Mouse (Mus musculus) intestine, embryonic 14.5 days (tissue): Measurements from ENCODE around the gene 4930539E08Rik. TPM values are rescaled to one million over a fixed set of nuclear protein-coding genes. Genes with fewer than 3 reads are reported as not detected.

Source experiments
- ATAC-seq: fragments of 200-750 bp; cut with Nextera tagmentation; replicated peaks from 2 replicates; pipeline ENCODE4 v1.8.0; 2017; ENCODE audit warnings: low read depth, moderate number of reproducible peaks, moderate TSS enrichment, moderate library complexity; ENCODE audit not compliant: low FRiP score, low TSS enrichment
- DNase-seq: peaks from one replicate; pipeline ENCODE4 v3.0.0-alpha.2; 2018; ENCODE audit warnings: low spot score
- H3K27ac ChIP-seq: fragments of 300-500 bp; sonication (generic); 2 replicates; pipeline ENCODE4 v1.5.1; 2014; ENCODE audit warnings: low read depth, mild to moderate bottlenecking, control low read depth
- H3K27me3 ChIP-seq: fragments of 300-500 bp; sonication (generic); replicated peaks from 2 replicates; pipeline ENCODE4 v1.6.1; 2014; ENCODE audit warnings: low read length, control low read depth; ENCODE audit not compliant: control insufficient read depth, insufficient read depth
- H3K36me3 ChIP-seq: fragments of 300-500 bp; sonication (generic); 2 replicates; pipeline ENCODE4 v1.6.1; 2014; ENCODE audit warnings: low read length, control low read depth; ENCODE audit not compliant: control insufficient read depth, insufficient read depth
- H3K4me1 ChIP-seq: fragments of 300-500 bp; sonication (generic); replicated peaks from 2 replicates; pipeline ENCODE4 v1.6.1; 2014; ENCODE audit warnings: low read length, control low read depth, mixed read lengths; ENCODE audit not compliant: control insufficient read depth, insufficient read depth
- H3K4me2 ChIP-seq: fragments of 300-500 bp; sonication (generic); 2 replicates; pipeline ENCODE4 v1.6.1; 2014; ENCODE audit warnings: low read length
- H3K4me3 ChIP-seq: fragments of 300-500 bp; sonication (generic); 2 replicates; pipeline ENCODE4 v1.5.1; 2014; ENCODE audit warnings: low read depth, low read length, control low read depth, mixed read lengths
- H3K9ac ChIP-seq: fragments of 300-500 bp; sonication (generic); 2 replicates; pipeline ENCODE4 v1.6.1; 2014; ENCODE audit warnings: mild to moderate bottlenecking, low read length
- H3K9me3 ChIP-seq: fragments of 300-500 bp; sonication (generic); 2 replicates; pipeline ENCODE4 v1.6.1; 2016; ENCODE audit warnings: low read length, control low read depth; ENCODE audit not compliant: control insufficient read depth
- WGBS: fragments of 180-500 bp; shearing (Covaris S2); extraction: QIAGEN DNeasy Blood & Tissue Kit; methylation state at CpG from one replicate; pipeline ENCODE4 v1.1.7; 2014; 5-methylcytosine and 5-hydroxymethylcytosine counted together
- polyA plus RNA-seq: library from polyadenylated mRNA; unstranded; fragments of >200 nt; fragmentation: Nextera tagmentation; extraction: Ambion mirVana; gene quantifications from 2 replicates; pipeline ENCODE4 v1.2.1, GENCODE M21; 2014

Gene 4930539E08Rik
- polyA plus RNA-seq, 1 experiment from 2014 or later: 3.6 TPM

DNA sequence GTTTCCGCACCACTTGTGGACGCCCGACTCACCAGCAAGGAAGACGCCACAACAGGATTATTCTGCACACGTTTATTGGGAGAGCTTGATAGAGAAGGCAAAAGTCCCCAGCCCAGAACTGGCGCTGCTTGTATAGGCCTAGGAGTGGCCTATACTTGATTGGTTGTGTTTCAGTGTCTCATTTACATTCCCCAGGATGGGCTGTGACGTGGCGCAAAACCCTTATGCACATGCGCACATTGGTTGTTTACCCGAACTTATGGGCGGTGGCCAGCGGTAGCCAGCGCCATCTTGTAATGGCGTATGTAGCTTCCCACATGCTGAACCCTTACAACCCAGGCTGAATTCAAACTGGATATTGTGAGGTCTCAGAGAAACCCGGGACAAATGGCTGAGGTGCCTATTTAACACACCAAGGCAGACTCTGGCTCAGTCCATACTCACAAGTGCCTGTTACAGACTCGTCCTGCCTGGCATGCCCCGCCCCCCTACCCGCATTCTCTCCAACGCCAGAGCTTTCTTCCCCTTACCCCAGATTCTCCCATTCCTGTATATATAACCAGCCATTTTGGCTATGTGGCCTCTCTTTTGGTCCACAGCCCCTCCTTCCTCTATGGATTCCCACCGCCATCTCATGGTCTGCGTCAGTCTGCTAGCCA, 19.8 kb downstream of the 4930539E08Rik start:
- WGBS: 94% methylated on average over 21 of the region's 21 CpGs
- no peak overlapping the region for H3K9ac ChIP-seq
- no peak for ATAC-seq

DNA sequence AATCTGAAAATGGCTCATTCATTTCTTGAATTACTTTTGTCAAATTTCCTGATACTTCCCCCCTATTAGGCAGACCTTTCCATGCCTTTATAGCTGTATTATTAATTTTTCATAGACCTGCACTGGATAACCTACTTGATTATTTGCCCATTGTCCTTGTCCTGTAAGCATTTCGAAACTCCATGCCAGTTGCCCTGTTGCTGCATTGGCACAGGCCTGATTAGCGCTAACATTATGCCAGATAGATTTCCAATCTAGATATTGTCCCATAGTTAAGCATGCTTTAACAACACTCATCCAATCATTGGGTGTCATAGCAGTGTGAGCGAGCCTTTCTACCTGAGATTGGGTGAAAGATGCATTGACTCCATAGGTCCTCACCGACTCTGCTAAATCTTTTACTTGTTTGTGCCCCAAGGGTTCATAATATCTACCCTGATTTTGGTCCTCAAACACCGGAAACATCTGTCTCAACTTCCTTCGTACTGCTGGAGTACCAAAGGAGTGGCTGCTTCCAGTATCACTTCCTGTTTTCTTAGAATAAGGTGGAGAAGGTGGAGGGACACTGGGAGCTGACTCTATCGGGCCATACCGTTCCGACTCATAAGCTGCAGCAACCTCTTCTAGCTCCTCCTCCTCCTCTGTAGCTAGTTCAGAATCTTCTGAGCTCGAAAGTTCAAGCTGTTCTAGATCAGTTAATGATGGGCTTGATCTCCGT, 20.9 kb downstream of the 4930539E08Rik start:
- 88% methylated on average over 11 of the region's 11 CpGs for WGBS

More for the DNA sequence above, 19.8 kb downstream of the 4930539E08Rik start:
- Histone ChIP-seq H3K4me3 (no peak overlapping the region), H3K36me3 (no peaks in the 10 kb centered on the region), H3K4me2 (no peak overlapping the region), H3K9me3 (no peaks in the 10 kb centered on the region), H3K4me1 (no peaks in the 10 kb centered on the region), H3K27me3 (no peaks in the 10 kb centered on the region), H3K27ac (no peak overlapping the region)
- DNase-seq: no peak

DNA sequence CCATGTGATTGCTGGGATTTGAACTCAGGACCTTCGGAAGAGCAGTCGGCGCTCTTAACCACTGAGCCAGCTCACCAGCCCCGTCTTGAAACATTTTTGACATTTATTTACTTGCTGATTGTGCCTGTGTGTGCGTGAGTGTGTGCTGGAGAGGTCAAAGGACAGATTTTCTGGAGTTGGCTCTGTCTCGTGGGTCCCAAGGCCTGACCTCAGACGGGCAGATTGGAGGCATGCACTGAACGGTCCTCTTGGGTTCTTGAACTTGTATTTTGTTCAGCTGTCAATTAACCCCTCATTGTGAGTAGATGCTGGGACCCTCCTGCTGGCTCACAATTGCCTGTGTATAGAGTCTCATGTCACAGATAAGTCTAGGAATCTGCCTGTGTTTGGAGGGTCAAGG, 28.9 kb downstream of the 4930539E08Rik start:
- no peak overlapping the region for H3K27ac ChIP-seq
- H3K4me2 ChIP-seq: no peak overlapping the region
- H3K9me3 ChIP-seq: 0 out of 2 replicates have a peak, but pooled peaks cover 5% of the 10 kb centered on the region
- H3K4me3 ChIP-seq: no peak overlapping the region
- no peaks in the 10 kb centered on the region for H3K27me3 ChIP-seq
- ATAC-seq (no peak), DNase-seq (no peak)
- H3K9ac ChIP-seq: no peak overlapping the region
- no peaks in the 10 kb centered on the region for H3K36me3 ChIP-seq
- H3K4me1 ChIP-seq: peaks cover 9% of the 10 kb centered on the region
- WGBS: 81% methylated on average over 8 of the region's 8 CpGs

More for the DNA sequence above, 20.9 kb downstream of the 4930539E08Rik start:
- ATAC-seq (no peak), DNase-seq (no peak)
- Histone ChIP-seq H3K9me3 (0 out of 2 replicates have a peak, but pooled peaks cover 5% of the 10 kb centered on the region), H3K4me2 (no peak overlapping the region), H3K27ac (no peak overlapping the region), H3K27me3 (no peaks in the 10 kb centered on the region), H3K4me1 (no peaks in the 10 kb centered on the region), H3K9ac (no peak overlapping the region), H3K36me3 (no peaks in the 10 kb centered on the region), H3K4me3 (no peak overlapping the region)

DNA sequence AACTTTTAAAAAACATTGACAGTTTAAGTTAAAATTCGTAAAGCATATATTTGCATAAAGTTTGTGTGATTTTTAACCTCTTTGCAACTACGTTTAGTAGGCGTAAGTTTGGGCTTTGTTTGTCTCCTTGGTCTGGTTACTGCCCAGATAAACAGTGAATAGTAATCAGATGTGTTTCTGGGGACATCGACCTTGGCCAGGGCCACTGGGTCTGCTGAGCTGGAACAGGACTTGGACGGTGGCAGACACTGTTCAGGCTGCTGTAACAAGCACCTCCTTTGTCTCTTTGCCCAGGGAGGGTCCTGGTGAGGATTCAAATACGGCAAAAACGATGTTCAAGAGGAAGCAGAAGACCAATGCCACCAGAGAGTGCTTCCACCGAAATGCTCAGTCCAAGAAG, 29.9 kb downstream of the 4930539E08Rik start:
- Histone ChIP-seq H3K9ac (no peak overlapping the region), H3K9me3 (0 out of 2 replicates have a peak, but pooled peaks cover 5% of the 10 kb centered on the region), H3K4me1 (peaks cover 9% of the 10 kb centered on the region), H3K4me3 (no peak overlapping the region), H3K36me3 (no peaks in the 10 kb centered on the region), H3K27me3 (no peaks in the 10 kb centered on the region), H3K27ac (no peak overlapping the region), H3K4me2 (no peak overlapping the region)
- WGBS: 83% methylated on average over 8 of the region's 8 CpGs
- ATAC-seq (no peak), DNase-seq (no peak)

GRCm38 (mm10) chr17:28883941-28884516, 31.1 kb downstream of the 4930539E08Rik start:
- no peak overlapping the region for H3K27ac ChIP-seq
- DNase-seq (no peak), ATAC-seq (no peak)
- 77% methylated on average over 10 of the region's 10 CpGs for WGBS
- no peaks in the 10 kb centered on the region for H3K9me3 ChIP-seq
- no peaks in the 10 kb centered on the region for H3K36me3 ChIP-seq
- H3K9ac ChIP-seq: no peak overlapping the region
- H3K4me3 ChIP-seq: no peak overlapping the region
- no peak overlapping the region for H3K4me2 ChIP-seq
- H3K4me1 ChIP-seq: peaks cover 9% of the 10 kb centered on the region
- H3K27me3 ChIP-seq: no peaks in the 10 kb centered on the region

GRCm38 (mm10) chr17:28882810-28883209, 32.3 kb downstream of the 4930539E08Rik start:
- 49% methylated on average over 8 of the region's 8 CpGs for WGBS
- DNase-seq (no peak), ATAC-seq (no peak)
- Histone ChIP-seq H3K4me1 (peaks cover 9% of the 10 kb centered on the region), H3K9ac (no peak overlapping the region), H3K4me3 (no peak overlapping the region), H3K9me3 (no peaks in the 10 kb centered on the region), H3K27me3 (no peaks in the 10 kb centered on the region), H3K27ac (no peak overlapping the region), H3K4me2 (peak overlapping the region; percentile 22; the same call in 1 of the 2 replicates), H3K36me3 (no peaks in the 10 kb centered on the region)

DNA sequence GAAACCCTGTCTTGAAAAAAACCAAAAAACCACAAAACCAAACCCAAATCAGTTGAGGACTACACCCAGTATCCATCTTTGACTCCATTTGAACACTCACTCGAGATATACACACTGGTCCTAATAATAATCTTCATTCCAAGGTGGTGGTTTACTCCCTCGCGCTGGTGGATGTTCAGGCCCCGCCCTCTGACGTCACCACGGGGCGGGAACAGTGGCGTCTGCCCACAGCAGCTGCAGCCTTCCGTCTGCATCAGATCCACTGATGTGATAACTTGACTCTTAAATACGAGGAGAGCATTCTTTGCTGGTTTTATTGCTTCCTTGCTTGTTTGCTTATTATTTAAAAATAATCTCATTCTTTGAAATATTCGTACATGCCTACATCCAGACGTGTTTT, 32.8 kb downstream of the 4930539E08Rik start:
- WGBS: 3% methylated on average over 12 of the region's 12 CpGs
- no peaks in the 10 kb centered on the region for H3K27me3 ChIP-seq
- no peak overlapping the region for H3K9ac ChIP-seq
- DNase-seq (peak; percentile 77), ATAC-seq (no peak; the same call in 1 of the 2 replicates)
- peaks cover 9% of the 10 kb centered on the region for H3K4me1 ChIP-seq
- no peak overlapping the region for H3K27ac ChIP-seq
- H3K36me3 ChIP-seq: no peaks in the 10 kb centered on the region
- no peak overlapping the region for H3K4me3 ChIP-seq
- peak overlapping the region; percentile 22; the same call in 1 of the 2 replicates for H3K4me2 ChIP-seq
- no peaks in the 10 kb centered on the region for H3K9me3 ChIP-seq

- WGBS: 8% methylated on average over 18 of the region's 18 CpGs
- no peak overlapping the region for H3K27ac ChIP-seq
These were observed 35.2 kb downstream of the 4930539E08Rik start for GRCm38 (mm10) chr17:28879931-28880391.

More at GRCm38 (mm10) chr17:28879931-28880391, 35.2 kb downstream of the 4930539E08Rik start:
- Histone ChIP-seq H3K9ac (no peak overlapping the region), H3K27me3 (no peaks in the 10 kb centered on the region), H3K9me3 (no peaks in the 10 kb centered on the region), H3K36me3 (no peaks in the 10 kb centered on the region), H3K4me3 (no peak overlapping the region), H3K4me1 (peaks cover 14% of the 10 kb centered on the region), H3K4me2 (0 out of 2 replicates have a peak overlapping the region, but pooled peaks have one; percentile 16)
- DNase-seq (peak; percentile 95), ATAC-seq (peak; percentile 14; the same call in 1 of the 2 replicates)
